Mouse (Mus musculus) kidney, adult 11 months (tissue): ENCODE results near the gene Ccdc57.
"Not testable (repeated sequence)": the region's sequence is repeated elsewhere in the genome, so short reads cannot be mapped to it uniquely, and the experiment has no call there.

ENCODE experiments used
- DNase-seq: peaks from one replicate; pipeline ENCODE4 v3.0.0; 2022

The Ccdc57 gene

GRCm38 (mm10) chr11:120850331-120851030, 82.2 kb downstream of the Ccdc57 start:
- no peak for DNase-seq

DNA sequence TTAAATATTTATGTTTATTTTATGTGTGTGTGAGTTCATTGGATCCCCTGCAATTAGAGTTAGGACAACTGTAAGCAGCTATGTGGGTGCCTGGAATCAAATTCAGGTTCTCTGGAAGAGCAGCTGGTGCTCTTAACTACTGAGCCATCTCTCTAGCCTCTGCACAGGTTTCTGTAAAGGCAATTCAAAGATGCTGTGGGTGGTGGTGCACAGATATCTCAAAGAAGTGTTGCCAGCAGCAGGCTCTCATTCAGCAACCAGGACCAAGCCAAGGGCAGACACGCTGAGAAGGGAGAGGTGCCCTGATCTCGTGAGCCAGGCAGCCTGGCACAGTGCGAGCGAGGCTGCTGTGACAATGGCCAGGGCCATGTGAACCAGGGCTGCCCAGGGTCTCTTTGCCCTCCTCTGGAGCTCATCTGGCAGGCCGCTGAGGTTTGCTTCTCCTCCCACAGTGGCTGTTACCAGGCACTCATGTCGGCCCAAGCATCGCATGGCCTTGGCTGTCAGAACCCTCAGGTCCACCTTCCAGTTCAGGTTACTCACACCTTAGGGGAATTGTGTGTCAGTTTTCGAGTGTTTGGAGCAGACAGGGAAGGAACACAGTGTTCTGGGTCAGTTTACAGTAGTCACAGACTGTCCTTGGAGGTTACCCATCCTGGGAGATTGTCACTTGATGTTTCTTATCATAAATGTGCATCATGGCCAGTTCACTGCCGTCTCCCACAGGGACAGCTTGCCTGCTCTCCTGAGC, 85.8 kb downstream of the Ccdc57 start:
- no peak for DNase-seq

- DNase-seq = no peak
These were observed 88.3 kb downstream of the Ccdc57 start for GRCm38 (mm10) chr11:120844329-120844728.

GRCm38 (mm10) chr11:120833555-120834280, 99.0 kb downstream of the Ccdc57 start:
- DNase-seq = no peak

- DNase-seq = not testable (repeated sequence)
These were observed 99.7 kb downstream of the Ccdc57 start for GRCm38 (mm10) chr11:120832962-120833361.

DNA sequence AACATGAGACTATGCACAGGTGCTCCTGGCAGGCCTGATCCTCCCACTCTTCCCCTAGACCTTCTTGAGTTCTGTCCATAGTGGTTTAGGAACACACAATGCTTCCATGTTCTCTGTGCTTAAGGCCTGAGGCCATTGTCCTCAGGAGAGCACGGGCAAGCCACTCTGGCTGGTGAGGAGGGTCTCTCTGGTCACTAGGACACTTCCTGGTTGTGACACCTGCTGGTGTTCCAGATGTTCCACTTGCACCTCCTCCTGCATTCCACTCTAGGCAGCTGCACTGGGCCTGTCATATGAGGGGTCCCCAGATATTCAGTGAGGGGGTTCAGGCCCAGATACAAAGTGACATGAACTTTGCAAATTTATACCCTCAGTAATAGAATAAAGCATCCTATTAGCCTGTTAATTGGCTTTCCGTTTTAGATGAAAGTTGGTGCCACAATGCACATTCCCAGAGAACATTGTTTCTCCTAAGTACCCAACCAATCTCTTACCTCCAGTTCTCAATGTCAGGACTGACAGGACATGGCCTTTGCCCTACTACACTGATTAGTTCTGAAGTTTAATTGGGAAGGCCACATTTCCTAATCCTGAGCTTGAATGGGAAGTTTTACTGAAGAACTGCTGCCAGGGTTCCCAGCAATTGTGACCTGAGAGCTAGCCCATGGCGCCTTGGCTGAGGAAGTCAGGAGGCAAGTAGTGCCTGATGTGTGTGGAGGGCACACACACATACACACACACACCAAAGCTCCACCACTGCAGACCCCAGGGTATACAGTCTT, 100.8 kb downstream of the Ccdc57 start:
- no peak for DNase-seq

- peak; percentile 79 for DNase-seq
These were observed 102.0 kb downstream of the Ccdc57 start for GRCm38 (mm10) chr11:120830686-120831085.

DNA sequence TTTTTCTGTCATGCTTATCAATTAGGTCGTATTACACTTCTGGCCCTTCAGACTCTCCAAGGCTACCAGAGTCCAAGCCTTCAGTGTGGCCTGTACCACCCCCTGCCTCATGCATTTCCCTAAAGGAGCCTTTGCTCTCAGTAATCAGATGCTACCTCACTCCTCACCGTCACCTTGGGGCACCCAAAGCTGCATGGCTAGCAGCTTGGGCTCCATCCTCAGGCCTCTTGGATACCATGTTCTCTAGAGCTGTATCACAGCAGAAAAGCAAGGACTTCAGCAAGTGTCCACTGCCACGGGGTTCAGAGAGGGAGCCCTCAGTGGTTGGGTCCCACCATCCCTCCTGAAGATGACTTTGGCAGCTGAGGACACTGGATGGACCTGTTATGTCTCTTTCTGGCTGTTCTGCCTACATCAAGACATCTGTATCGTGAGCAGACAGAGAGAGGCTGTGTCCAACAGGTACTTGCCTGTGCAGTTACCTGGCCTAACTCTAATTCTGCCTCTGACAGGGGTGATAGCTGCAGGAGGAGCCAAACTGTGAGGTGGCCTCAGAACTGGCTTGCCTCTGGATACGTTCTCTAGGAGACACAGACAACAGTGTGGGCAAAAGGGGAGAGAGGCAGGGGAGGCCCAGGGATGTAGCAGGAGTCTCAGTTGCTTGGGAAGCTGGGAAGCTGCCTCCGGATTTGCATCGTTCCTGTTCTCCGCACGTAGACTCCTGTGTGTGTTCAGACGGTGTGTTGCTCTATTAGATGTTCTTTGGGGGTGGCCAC, 102.7 kb downstream of the Ccdc57 start:
- no peak for DNase-seq

GRCm38 (mm10) chr11:120828416-120828815, 104.3 kb downstream of the Ccdc57 start:
- DNase-seq = no peak

GRCm38 (mm10) chr11:120826016-120826953, 106.4 kb downstream of the Ccdc57 start:
- DNase-seq = no peak

DNA sequence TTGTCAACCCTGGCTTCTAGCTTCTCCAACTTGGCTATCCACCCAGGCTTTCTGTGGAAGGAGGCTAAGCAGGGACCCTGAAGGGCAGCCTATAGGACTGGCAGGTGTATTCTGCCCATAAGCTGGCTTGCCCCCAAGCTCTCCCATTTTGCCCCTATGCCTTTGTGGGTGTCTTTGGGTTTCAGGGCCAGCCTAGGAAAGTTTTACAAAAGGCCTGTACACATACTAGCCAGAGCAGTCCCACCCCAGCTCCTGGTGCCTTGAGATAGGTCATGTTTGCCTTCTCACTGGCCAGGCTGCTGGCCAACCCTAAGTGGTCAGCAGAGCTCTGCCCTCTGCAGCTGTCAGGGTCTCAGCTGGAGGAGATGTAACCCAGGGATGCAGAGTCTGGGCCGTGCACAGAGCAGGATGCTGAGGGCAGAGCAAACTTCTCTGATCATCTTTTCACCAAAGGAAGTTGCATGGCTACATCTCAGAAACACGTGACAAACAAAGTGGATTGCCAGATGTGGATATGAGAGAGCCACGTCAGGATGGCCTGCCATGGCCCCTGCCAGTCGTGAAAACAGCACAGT, 107.3 kb downstream of the Ccdc57 start:
- no peak for DNase-seq

DNA sequence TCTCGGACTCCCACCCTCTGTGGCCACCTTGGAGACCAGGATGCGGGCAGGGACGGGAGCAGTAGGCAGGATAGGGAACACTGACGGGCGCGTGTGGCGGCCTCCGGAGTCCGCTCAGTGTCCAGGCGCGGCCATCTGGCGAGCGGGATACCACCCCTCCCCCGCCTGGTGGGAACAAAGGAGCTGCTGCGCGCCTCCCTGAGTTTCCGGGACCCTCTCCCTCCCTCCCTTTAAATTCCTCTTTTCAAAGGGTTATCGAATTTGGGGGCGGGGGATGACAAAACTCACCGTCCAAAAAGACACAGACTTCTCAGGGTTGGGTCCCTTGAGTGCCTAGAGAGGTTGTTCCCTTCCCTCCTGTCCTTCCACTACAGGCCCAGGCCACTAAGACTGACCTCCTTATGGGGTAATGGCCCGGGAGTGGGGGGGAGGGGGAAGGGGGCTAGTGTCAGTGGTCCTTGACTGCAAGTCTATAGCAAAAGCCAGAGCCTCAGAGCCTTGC, 107.8 kb downstream of the Ccdc57 start:
- DNase-seq = no peak

- peak; percentile 95 for DNase-seq
These were observed 108.5 kb downstream of the Ccdc57 start, which contains the start of gene Fasn for GRCm38 (mm10) chr11:120823956-120824786. Gene Fasn, minus strand, starts transcription at chr11:120824547.

DNA sequence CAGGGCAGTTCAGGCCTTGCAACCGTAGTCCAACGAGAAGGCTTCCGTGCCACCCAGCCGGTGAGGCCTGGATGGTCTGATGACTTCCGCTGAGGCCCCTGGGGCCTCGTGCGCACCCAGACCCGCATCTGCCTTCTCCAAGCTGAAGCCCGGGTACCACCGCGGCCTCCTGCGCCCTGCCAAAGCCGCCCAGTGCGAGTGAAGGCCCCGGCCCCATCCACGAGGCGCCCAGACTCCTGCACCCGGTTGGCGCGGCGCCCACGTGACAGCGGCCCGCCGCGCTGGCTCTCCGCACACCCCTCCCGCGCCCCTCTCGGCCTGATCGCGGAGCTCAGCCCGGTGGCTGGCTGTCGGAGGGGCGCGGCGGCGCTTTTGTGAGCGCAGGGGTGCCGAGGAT, 109.1 kb downstream of the Ccdc57 start:
- no peak for DNase-seq

GRCm38 (mm10) chr11:120822831-120823550, 109.7 kb downstream of the Ccdc57 start:
- no peak for DNase-seq

GRCm38 (mm10) chr11:120822321-120822720, 110.4 kb downstream of the Ccdc57 start:
- no peak for DNase-seq

DNA sequence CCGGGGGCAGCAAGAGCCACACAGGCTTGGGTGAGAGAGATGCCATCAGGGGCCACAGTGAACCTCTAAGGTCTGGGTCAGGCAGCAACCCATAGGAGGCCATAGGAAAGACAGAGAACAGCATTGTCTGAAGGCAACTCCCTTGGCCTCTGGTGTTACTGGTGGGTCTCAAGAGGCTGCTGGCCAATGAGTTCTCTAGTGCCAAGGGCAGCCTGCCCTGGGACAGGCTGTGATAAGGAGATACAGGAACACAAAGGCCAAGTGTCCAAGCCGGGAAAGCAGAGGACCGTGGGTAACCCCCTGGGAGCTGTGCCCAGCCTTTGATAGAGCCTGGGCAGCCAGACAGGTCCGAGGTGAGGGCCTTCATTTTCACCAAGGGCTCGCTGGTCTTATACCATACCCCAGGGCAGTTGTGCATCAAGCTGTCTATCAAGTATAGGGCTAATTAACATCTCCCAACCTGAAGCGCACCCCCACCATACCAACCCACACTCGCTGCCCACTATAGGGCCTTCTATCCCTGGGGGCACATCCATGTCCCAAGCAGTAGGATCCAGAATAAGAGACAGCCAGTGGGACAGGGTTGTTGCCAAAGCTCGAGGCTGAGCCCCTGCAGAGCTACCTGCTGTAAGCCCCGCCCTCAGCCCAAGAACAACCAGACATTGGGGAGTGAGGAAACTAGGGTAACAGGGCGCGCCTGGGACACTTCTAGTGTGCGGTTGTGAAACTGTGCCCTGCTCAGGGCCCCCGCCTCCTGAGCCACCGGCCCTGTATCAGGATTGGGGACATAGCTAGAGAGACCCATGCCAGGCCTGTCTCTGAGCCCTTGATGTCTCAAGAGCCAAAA, 111.4 kb downstream of the Ccdc57 start:
- no peak for DNase-seq

- DNase-seq = no peak
These were observed 112.1 kb downstream of the Ccdc57 start for GRCm38 (mm10) chr11:120820546-120820945.
